Mouse (Mus musculus) liver (tissue): ENCODE measurements around the gene Serpinf1.
"Not testable (repeated sequence)": the region's sequence is repeated elsewhere in the genome, so short reads cannot be mapped to it uniquely, and the experiment has no call there.

Experiments used
- DNase-seq: peaks from one replicate; pipeline ENCODE4 v3.0.0-alpha.2; 2020; ENCODE audit warnings: mixed read lengths

The Serpinf1 gene

DNA sequence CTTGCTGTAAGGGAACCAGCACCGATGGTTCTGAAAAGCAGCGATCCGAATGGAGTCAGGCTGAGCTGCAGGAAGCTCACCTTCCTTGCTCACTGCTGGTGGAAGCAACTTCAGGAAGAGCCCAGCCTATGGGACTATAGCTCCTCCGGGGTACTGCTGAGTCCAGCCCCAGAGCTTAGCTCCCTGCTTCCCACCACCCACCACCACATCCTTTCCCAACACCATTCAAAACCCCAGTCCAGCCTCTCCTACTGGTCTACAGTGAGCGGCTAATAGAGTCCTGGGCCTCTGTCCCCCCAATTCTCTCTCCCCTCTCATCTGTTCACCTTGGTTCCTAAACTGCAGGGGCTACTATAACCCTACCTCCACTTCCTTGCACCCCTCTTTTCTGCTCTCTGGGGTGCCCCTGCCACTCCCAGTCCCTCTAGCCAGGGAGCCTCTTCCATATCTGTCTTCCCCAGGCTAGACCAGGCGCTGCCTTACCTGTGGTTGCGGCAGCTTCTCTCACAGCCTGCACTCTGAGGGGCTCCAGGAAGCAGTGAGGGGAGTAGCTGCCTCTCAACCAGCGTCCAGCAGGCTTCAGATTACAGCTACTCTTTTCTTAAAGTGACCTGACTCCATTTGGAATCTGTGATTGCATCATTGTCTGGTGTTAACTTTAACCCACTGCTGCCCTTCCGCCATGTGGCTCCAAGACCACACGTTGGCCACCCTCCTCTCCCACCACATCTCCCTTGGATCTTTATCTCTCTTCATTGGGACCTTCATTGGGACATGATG is at the start of gene Serpinf1:
Serpinf1 (minus strand) TSS at position 689 of the 780 bp plus-strand sequence.
- peak; percentile 26 for DNase-seq

DNA sequence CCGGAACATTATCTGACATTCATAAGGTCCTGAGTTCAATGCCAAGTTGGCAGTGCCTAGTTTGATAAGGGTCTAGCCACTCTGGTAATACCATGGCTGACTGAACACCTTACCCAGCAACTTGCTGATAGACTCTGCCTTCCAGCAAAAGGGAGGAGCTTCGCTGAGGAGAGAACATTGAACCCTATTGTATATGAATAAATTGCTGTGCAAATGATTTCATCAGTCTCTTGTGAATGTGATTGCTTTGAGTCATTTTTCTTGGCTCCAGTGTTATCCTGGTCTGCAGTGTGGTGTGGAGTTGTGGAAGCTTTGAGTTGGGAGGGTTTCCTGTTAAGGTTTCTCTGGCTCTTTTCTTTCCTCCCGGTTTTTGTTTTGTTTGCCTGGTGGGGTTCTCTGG is 48.2 kb upstream of the Serpinf1 start:
- no peak for DNase-seq

DNA sequence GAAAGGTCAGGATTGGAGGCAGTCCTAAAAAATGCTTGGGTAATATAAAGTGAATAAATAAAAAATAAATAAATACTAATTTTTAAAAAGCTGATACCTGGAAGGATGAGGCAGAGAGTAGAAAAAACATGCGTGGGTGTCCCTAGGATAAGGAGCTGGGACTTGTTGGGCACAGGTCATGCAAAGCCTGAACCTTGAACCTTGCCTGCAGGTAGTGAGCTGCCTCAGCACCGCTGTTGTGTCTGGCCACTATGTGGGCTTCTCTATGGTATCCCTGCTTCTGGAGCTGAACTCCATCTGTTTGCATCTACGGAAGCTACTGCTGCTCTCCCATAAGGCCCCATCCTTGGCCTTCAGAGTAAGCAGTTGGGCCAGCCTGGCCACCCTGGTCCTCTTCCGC is 46.8 kb upstream of the Serpinf1 start:
- no peak for DNase-seq

DNA sequence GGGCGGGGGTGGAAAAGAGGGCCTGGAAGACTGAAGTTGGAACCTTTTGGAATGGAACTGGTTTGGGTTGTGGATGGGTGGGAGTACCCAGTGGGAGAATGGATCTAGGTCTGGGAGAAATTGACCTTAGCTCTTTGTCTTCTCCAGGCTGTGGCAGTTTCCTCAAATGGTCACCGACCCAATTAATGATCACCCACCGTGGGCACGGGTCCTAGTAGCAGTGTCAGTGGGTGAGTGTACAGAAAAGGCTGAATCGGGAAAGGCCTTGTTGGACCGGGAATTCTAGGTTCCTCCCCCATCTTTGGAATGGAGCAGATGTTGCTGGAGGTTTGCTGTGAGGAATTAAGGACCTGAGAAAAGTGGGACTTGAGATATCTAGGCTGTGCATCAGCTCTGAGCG is 45.9 kb upstream of the Serpinf1 start:
- no peak for DNase-seq

DNA sequence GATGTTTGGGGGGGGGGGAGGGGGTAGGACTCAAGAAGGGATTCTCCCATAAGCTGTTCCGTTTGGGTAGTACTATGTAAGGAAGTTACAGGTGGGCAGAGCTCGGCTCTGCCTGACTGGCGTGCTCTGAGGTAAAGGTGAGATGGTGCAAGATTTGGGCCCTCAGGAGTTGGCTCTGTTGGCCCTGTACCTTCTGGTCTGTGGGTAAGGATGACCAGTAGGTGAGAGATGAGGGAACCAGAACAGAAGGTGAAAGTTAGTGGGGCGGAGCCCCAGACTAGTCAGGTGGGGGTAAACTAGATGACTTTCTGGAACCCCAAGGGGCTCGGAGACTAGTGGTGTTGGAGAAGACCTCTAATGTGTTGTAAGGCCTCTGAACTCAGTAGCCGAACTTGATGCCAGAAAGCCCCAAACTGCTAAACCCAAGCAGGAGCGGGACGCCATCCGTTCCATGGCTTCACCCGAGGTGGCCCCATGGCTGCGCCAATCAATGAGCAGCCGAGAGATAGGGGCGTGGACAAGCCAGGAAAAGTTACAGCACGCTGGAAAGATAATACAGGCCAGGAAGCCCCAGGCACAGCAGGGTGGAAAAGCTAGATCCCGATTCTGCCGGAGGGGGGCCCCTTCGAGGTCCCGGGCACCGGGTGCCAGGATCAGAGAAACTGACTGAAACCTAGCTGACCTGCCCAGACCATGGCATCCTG is 45.2 kb upstream of the Serpinf1 start:
- DNase-seq = peak; percentile 86

DNA sequence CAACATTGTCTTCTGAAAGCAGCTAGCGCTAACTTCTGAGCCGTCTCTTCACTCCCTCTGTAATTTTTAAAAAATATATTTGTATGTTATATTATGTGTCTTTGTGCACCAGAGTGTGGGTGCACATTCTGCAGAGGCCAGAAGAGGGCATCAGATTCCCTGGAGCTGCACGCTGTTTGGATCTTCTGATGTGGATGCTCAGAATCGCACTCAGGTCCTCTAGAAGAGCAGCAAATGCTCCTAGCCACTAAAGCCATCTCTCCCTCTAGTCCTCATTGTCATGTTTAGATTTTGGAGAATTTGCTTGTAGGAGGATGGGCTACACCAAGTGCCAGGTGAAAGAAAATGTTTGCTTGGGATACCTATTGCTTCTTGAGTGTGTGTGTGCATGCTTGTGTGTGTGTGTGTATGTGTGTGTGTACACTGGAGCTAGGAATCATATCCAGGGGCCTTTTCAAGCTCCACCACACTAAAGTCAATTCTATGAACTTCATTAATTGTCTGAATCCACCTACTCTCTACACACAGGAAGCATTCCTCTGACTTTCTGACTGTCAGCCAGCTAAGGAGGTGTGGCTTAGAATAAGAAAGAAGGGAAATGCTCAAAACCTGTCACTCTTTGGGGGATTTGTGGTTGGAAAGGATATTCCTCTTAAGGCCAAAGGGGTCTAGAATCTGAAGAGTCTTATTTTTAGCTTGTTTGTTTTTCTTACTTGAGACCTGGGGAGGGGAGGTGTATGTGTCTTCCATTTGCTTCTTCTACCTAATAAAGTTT is 44.4 kb upstream of the Serpinf1 start:
- no peak for DNase-seq

DNA sequence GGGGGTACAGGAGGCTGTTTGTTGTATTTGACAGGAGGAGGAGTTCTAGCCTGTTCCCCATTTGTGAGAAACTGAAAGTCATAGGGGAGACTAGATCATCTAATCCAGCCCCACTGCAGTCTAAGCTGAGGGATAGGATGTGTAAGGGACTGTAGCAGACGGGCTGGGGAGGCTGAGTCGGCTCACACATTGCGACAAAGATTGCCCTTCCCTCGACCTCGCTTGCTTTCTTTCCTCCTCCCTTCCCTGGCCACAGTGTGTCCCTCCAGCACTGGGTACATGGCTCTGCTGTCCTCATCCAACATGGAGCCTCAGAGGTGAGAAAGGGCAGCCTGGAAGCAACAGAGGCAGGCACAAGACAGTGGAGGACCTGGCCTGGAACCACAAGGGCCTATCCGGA is 42.5 kb upstream of the Serpinf1 start:
- no peak for DNase-seq

DNA sequence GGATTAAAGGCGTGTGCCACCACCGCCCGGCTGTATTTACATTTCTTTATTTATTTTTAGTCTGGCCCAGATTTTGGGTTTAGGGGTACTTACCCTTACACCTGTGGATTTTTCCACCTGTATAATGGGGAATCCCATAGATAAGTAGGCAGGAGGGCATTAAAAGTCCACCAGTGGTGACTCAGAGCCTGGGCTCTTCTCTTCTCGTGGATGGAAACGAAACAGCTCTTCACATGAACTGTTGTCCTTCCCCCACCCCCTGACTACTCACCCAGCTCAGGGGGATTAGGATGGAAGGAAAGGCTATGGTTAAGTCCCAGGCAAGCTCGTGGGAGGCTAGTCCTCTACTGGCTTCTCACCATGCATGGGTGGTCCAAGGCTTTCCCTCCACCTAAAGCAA is 41.9 kb upstream of the Serpinf1 start:
- DNase-seq = no peak

DNA sequence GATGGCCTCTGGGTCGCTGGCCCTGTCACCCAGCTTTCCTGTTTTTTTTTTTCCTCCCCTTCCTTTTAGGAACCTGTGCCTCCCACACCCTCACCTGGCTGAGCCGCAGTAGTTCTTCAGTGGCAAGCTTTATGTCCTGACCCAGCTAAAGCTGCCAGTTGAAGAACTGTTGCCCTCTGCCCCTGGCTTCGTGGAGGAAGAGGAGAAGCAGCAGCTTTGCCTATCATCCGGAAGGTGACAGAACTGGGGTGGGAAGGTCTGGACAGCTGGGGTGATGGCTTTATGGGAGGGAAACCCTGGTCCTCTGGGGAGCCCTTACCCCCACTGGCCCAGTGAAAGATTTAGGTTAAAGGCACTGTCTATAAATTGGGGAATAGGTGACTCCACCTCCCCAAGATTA is 41.1 kb upstream of the Serpinf1 start:
- DNase-seq = no peak

DNA sequence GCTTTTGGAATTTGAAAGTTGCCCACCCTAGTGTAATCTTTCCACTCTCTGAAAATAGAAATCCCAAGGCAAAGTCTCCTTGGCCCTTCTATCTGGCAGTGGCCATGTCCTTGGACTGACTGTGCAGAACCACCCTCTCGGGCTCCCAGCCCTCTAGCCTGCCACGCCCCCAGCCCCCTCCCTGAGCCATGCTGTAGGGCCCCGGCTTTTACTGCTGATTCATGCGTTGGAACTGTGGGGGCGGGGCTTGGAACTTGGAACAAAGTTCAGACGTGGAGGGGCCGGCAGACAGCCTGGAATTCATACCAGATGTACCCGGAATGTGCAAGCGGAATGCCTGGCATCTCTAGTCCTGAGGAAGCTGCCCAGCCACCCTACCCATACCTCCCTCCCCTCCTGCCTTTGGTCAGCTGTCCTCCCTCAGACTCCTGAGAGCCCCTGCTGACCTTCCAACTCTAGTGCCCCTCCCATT is 40.4 kb upstream of the Serpinf1 start:
- DNase-seq = peak; percentile 98

DNA sequence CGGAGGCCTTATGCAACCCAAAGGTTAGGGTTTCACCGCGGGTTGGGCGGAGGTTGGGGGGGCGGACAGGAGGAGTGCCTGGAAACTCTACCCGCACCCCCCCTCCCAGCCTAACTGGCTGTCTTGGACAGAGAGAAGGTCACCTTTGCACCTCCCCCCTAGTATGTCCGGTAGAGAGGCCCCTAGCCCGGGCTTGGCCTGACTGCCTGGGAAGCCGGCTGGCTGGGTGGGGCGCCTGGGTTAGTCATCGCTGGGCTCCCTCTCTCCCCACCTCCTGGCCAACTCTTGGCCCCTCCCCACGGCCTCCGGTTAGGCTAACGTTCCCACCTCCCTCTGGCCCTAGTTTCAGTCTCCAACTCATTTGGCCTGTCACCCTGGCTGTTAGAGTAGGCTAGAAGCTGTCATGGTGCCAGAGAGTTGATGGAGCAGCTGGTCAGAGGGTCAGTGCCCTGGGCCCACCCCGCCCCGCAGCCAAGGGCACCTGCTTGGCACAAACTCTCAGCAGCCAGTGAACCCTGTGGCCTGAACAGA is 39.8 kb upstream of the Serpinf1 start:
- DNase-seq = peak; percentile 90

DNA sequence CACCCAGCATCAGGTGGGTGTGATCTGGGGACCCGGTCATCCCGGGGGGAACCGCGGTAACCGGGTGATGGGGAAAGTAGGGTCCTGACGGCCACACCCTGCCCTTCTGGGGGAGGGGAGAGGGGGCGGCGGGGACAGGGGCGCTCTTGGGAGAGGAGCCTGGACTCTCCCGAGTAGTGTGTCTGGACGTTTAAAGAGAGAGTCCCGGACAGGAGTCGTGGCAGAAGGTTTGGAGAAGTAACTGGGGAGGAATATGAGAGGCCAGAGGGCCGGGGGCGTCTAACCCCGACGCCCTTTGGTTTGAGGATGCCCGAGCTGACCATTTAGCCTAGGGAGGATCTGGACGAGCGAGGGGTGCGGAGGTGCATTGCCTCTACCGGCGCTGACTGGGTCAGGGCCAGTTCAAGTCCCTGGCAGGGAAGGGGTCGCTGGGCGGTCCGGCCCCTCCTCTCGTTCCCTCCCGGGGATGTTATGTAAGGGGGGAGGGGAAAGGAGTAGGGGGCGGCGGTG is 39.3 kb upstream of the Serpinf1 start:
- no peak for DNase-seq

DNA sequence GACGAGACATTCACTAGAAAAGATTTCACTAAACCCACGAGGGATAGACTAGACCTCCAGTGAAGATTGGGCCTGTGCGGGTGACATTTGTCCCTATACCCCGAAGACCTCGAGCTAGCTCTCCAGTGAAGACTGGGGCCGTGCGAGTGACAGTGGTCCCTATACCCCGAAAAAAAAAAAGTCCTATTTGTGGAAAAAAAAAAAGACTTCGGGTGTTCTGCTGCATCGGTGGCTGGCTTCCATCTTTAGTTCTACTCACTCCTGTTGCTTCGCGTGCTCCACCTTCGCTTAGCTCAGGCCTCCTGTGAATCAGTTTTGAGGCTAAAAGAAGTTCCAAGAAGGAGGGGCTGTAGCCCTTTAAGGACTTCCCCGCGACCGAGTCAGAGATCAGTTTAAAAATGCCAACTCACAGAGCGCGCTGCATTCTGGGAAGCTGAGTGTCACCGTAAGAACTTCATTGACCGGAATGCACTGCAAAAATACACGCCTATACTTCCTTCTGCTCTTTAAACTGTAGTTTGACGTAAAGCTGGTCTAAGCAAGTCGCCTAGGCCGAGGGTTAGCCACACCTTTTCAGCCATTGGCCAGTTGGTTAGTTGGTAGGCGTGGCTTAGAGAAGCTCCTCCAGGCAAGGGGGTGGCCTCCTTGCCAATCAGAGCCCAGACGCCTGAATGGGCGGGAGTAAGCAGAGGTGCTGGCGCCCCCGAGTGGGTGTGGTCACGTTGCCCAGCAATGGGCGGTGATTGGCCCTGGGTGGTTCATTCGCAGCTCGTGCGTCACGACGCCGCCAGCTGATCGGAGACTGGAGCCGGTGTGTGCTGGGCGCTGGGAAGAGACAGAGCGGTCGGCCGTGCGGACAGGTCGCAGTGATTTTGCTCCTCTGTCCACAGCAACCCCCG is 38.6 kb upstream of the Serpinf1 start, which contains the start of gene Tlcd2:
Tlcd2 (plus strand) TSS at position 872 of the 899 bp plus-strand sequence.
- peak; percentile 100 for DNase-seq

DNA sequence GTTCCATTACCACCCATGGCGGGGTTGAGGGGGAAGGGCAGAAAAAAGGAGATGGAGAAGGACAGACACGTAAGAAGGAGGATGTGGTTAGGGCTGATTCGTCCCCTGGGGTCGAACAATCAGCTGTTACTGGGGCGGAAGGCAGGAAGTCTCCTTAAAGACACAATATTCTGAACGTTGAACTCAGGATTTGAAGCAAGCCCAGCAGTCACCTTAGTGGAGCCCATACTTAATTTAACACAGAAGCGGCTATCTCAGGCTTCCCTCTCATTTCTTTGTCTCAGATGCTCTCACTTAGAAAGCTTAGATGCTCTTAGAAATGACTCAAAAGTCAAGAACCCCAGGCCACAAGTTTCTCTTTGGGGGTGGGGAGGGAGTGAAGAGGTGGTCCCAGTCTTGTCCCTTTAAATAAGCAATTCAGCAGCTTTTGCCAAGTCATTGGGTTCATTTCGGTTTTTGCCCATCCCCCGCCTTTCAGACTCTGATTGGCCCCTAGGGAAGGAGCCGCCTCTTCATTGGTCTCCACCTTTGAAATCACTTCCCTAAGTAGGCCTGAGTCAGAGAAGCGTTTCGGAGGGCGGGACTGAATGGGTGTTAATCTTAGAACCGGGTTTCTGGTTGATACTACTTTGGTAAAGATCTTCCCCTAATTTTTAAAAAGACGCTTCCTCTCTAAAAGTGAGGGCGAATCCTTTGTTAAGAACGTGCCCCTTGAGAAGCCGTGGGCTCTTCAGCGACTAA is 37.8 kb upstream of the Serpinf1 start:
- DNase-seq = peak; percentile 94

DNA sequence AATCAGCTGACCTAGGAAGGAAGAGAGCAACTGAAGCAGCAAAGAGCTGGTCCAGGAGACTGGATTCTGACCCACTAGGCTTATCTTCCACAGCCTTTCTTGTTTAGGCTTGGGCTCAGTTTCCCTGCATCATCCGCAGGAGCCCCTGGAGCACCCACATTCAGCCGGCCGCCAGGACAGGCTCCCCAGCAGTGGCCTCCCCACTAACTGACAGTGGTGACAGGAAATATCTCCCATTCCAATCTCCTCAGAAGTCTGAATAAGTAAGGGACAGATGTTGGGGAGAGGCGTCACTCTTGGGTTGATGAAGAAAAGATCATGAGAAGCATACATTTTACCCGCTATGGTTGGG is 37.2 kb upstream of the Serpinf1 start:
- peak; percentile 58 for DNase-seq

DNA sequence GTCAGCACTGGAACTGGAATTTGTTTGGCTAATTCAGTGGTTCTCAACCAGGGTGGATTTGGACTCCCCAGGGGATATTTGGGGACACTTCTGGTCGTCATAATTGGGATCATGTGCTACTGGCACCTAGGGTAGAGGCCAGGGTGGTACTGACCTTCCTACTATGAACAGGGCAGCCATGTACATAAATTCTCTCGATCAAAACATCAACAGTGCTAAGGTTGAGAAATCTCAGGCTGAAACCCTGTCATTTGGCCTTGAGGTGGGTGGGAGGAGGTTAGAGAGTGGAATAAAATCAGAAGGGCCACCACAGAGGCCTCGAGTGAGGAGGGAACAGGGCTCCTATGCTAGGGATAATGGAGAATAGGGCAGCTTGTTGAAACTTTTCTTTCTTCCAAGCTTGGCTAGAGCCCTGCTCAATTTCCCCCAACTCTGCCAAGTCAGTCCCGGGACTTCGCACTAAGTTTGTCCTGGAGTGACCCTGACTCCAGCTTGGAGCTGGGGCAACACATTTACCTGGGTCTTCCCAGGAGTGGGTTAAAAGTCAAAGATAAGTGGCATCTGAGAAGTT is 36.7 kb upstream of the Serpinf1 start:
- peak; percentile 2 for DNase-seq

DNA sequence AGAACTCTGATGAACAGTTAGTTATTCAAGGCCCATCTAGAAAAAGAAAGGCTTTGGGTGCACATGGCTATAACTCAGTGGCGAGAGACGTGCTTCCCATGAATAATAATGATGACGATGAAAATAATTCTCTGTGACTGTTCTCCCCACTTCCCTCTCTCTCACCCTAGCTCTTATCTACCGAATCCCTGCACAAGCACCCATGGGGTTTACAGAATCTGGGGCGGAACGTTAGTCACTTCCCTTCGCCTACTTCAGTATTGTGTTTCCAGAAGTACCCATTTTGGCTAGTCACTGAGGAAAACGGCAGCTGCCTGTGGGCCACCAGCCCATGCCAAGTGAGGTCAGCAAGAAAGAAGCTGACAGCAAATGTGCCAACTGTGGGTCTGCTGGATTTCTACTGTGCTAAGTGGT is 36.1 kb upstream of the Serpinf1 start:
- peak; percentile 32 for DNase-seq

DNA sequence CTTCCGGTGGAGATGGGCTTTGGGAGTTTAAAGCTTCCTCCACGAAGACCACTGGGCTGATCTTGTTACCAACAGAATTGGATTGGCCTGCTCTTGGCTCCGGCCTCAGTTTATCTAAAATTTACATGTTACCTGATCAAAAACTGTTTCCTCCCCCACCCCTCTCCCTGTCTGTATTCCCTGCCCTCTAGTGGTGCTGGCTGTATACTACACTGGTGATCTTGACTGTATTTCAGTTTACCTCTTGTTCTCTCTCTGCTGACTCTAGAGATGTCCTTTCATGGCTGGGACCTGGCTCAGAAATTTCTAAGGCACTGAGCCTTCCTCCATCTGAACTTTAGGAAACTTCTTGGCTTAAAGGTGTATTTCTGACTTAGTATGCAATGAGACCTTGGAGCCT is 35.7 kb upstream of the Serpinf1 start:
- peak; percentile 79 for DNase-seq

DNA sequence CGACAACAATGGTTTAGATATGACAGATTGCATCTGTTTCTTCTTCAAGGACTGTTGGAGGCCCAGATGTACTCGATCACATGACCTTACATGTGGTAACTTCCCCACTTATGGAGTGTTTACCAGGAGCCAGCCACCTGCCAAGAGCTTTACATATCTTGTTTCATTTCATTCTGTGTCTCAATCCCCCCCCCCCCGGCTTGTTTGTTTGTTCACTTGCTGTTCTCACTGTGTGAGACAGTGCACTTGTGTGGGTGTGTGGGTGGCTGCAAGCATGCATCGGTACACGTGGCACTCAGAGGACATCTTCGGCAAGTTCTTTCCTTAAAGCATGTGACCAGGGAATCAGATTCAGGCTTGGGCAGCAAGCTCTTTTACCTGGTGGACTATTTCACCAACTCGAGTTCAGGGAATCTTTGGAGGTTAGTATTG is 34.0 kb upstream of the Serpinf1 start:
- DNase-seq = no peak

DNA sequence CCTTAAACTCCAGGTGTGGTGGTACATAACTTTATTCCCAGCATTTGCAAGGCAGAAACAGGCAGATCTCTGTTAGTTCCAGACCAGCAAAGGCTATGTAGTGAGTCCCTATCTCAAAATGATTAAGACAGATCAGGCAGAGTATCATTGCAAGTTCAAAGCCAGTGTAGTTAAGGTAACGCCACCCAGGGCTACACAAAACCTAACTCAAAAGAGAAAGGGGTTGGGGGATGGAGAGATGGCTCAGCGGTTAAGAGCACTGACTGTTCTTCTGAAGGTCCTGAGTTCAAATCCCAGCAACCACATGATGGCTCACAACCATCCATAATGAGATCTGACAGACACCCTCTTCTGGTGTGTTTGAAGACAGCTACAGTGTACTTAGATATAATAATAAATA is 33.5 kb upstream of the Serpinf1 start:
- not testable (repeated sequence) for DNase-seq
